Mouse (Mus musculus): ENCODE results near the gene Pdcd4. TPM values are rescaled to one million over a fixed set of nuclear protein-coding genes. Genes with fewer than 3 reads are reported as not detected.

Pdcd4 gene
- total RNA-seq, 2 experiments from 2014 or later, result 118 to 119 TPM

DNA sequence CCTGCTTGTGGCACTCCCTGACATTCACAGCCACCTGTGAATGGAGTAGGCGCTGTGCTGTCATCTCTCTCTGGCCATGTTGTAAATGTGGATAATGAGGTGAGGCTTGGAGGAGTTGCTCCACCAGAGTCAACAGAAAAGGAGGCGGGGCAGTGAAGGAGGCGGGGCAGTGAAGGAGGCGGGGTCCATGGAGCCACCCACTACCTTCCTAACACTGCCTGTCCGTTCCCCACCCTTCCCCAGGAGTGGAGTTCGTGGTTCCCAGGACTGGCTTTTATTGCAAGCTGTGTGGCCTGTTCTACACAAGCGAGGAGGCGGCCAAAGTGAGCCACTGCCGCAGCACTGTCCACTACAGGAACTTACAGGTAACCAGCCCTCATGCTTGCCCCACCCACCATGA, 32.9 kb upstream of the Pdcd4 start:
- Histone ChIP-seq H3K27ac (no peak overlapping the region), H3K4me3 (no peak overlapping the region)
- DNase-seq (ENCODE audit: low spot score in 2 of 2), result no peak
- no peak for TF ChIP-seq CTCF (conservative IDR thresholded peaks at IDR 0.05)

DNA sequence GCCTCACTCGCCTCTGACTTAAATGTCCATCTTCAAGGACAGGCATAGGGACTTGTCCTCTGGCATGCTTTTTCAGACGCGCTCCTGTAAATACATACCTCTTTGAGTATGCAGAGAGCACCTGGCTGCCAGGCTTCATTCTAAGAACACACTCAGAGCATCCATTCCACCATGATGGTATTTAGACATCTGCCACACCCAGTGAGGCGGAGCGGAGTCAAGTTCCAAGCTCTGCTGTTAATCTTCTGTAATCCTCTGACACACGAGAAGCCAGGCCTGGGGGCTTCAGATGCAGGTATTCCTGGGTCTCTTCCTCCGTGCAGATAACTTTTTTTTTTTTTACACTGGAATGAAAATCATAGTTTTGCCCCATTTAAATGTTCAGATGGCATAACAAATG, 32.4 kb upstream of the Pdcd4 start:
- Histone ChIP-seq H3K27ac (no peak overlapping the region), H3K4me3 (no peak overlapping the region)
- DNase-seq (ENCODE audit: low spot score in 2 of 2), result no peak
- TF ChIP-seq CTCF (conservative IDR thresholded peaks at IDR 0.05), result no peak

DNA sequence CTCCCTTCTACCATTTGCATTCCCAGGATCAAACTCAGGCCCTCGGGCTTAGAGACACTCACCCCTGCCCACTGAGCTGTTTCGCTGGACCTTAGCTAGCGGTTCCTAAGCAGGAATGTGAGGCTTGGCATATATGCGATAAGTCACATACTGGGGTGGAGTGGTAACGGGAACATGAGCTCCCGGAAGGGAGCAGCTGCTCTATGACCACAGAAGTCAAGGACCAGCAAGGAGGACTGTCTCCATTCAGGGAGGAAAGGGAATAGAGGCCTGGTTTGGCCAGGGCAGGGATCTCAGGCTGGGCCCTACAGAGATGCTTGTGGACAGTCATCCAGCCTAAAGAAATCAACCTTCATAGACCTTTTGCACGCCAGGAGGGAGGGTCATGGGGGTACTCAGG, 30.7 kb upstream of the Pdcd4 start:
- DNase-seq (ENCODE audit: low spot score in 2 of 2), result no peak
- TF ChIP-seq CTCF (conservative IDR thresholded peaks at IDR 0.05), result no peak
- H3K27ac ChIP-seq, result no peak overlapping the region
- H3K4me3 ChIP-seq, result no peak overlapping the region

DNA sequence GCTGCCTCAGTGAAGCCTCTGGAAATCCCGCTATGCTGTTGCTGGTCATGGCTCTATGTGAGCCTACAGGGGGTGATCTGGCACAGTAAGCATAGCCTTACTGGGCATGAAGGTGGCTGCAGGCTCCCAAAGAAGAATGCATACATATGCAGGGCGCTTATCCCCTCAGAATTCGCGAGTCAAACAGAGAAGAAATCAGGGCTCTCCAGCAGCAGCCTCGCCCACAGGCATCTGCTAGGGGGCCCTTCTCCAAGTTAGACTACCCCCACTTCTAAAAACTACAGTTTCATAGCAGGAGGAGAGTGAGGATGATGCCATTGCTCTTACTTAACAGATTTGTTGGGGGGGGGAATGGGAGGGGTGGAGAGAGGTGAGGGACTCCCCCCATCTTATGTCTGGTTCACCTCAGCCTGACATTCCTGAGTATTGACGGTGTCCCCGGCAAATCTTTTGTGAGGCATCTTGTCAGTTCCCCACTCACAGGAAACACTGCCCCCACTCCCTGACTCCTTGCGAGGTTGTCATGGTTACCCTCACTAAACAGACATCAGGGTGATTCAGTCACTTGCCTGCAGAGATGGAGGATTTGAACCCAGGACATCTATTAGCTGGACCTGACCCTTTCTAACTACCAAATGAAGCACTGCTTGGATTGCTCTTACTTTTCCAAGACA, 29.3 kb upstream of the Pdcd4 start:
- peak in 1 of 2 experiments; percentile 46 for DNase-seq (ENCODE audit: low spot score in 2 of 2)
- Histone ChIP-seq H3K27ac (peak overlapping the region; percentile 82), H3K4me3 (no peak overlapping the region)
- TF ChIP-seq CTCF (conservative IDR thresholded peaks at IDR 0.05), result no peak

DNA sequence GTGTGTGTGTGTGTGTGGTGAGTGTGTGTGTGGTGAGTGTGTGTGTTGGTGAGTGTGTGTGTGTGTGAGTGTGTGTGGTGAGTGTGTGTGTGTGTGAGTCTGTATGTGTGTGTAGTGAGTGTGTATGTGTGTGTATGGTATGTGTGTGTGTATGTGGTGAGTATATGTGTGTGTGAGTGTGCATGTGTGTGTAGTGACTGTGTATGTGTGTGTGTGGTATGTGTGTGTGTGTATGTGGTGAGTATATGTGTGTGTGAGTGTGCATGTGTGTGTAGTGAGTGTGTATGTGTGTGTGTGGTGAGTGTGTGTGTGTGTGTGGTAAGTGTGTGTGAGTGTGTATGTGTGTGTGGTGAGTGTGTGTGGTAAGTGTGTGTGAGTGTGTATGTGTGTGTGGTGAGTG, 24.8 kb upstream of the Pdcd4 start:
- Histone ChIP-seq H3K27ac (no peak overlapping the region), H3K4me3 (no peak overlapping the region)
- TF ChIP-seq CTCF (conservative IDR thresholded peaks at IDR 0.05), result no peak
- DNase-seq (ENCODE audit: low spot score in 2 of 2), result no peak

DNA sequence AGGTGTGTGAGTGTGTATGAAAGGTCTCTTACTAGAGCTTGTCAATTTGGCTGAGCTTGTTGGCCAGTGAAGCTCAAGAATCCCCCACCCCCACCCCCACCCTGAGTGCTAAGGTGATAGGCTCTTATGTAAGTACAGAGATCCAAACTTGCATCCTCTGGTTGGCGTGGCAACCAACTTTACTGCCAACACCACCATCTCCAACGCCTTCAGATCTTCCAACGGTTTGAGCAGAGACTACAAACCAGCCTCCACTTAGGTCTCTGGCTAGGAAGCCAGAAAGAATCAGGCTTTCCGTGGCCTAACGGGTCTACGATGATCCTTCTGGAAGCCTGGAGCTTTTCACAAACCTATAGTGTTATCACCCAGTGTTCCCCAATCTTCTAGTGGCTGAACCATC, 23.9 kb upstream of the Pdcd4 start:
- Histone ChIP-seq H3K4me3 (no peak overlapping the region), H3K27ac (peak overlapping the region; percentile 71)
- no peak for TF ChIP-seq CTCF (conservative IDR thresholded peaks at IDR 0.05)
- DNase-seq (ENCODE audit: low spot score in 2 of 2), result peak in 1 of 2 experiments; percentile 32

DNA sequence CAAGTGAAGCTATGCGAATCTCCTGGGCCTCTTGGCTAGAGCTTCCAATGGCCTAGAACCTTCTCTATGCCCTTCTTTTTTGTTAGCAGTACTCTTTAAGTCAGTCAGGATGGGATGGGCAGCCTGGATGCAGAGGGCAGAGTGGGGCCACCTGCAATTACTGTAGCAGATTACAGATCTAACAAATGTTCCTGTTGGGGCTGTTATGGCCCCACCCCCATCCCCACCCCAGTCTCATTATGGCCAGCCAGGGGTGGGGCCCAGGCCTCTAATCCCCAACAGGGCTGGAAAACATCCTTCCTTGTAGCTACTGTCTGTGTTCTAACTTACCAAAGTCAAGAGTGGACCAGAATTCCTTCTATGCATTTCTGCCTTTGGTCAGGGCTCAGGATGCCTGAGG, 23.2 kb upstream of the Pdcd4 start:
- H3K4me3 ChIP-seq, result no peak overlapping the region
- no peak for DNase-seq (ENCODE audit: low spot score in 2 of 2)
- TF ChIP-seq CTCF (conservative IDR thresholded peaks at IDR 0.05), result no peak
- H3K27ac ChIP-seq, result 0 out of 2 replicates have a peak overlapping the region, but pooled peaks have one; percentile 71

DNA sequence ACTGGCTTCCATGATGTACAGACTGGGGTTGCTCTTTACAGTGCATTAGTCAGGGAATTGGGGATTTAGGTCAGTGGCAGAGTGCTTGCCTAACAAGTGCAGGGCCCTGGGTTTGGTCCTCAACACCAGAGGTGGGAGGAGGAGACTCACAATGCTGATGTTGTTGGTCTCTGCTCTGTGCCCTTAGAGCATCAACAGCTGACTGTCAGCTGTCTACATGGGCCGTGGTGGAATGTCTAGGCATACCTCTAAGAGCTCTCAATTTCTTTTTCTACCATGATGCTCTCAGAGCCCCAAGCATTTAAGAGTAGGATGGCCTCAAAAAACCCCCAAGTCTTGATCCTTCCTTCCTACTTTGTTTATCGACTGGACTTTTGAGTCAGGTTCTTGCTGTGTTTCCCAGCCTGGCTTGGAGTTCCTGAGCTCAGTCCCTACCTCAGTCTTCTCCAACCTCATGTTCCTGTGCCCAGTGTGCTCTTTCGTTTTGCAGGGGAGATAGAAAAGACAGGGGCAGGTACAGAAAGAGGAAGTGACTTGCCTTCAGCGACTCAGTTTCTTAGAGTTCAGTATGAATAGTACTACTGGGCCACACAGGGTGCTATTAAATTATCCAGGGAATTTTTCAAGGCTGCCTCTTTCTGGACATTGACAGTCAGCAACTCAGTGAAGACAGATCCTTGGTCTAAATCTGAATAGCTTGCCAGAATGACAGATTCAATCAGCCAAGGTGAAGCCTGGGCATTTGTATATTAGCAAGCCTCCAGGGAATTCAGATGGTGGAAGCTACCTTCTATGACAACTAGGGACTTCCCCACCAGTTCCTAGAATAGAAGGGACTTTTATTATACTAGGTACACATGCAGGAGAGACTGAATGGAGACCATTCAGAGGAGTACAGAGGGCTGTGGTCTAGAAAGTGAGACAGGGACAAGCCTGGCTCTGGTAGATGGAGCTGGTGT, 22.3 kb upstream of the Pdcd4 start:
- no peak for TF ChIP-seq CTCF (conservative IDR thresholded peaks at IDR 0.05)

DNA sequence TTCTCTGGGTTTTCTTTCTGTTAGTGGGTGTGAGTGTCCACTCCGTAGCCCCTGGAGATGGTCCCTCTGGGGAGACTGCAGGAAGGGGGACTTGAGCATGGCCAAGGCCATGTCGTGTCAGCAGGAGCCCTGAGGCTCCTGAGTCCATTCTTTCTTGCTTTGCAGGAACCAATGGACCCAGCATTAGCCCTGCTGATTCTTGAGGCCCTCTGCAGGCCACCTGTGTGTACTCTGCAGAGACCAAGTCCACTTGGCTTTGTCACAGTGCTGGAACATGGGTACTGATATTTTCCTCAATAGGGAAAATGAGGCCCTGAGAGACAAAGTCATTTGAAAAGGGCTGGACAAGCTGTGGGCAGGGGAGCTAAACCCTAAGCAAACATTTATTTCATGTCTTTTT, 21.5 kb upstream of the Pdcd4 start:
- no peak for DNase-seq (ENCODE audit: low spot score in 2 of 2)
- TF ChIP-seq CTCF (conservative IDR thresholded peaks at IDR 0.05), result peak; percentile 45
- Histone ChIP-seq H3K4me3 (no peak overlapping the region), H3K27ac (no peak overlapping the region)

More for the DNA sequence above, 22.3 kb upstream of the Pdcd4 start:
- no peak for DNase-seq (ENCODE audit: low spot score in 2 of 2)
- no peak overlapping the region for H3K27ac ChIP-seq
- no peak overlapping the region for H3K4me3 ChIP-seq

DNA sequence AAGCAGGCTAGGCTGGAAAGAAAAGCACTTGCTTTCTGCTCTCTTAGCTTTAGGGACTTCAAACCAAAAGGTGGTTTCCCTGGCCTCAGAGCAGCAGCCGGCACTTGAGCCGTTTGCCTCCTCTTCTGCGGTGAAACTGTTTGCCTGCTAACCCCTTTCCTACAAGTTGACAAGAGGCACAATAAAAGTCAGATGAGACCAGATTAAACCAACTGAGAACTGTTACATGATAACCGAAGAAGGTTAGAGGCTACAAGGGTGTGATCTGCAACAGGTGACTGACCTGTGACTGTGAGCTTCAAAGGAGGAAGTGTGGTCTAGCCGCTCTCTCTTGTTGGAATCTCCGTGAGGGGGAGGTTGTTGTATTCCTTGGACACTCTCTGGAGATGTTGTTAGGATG, 20.5 kb upstream of the Pdcd4 start:
- no peak overlapping the region for H3K4me3 ChIP-seq
- no peak overlapping the region for H3K27ac ChIP-seq
- TF ChIP-seq CTCF (conservative IDR thresholded peaks at IDR 0.05), result no peak
- DNase-seq (ENCODE audit: low spot score in 2 of 2), result no peak

DNA sequence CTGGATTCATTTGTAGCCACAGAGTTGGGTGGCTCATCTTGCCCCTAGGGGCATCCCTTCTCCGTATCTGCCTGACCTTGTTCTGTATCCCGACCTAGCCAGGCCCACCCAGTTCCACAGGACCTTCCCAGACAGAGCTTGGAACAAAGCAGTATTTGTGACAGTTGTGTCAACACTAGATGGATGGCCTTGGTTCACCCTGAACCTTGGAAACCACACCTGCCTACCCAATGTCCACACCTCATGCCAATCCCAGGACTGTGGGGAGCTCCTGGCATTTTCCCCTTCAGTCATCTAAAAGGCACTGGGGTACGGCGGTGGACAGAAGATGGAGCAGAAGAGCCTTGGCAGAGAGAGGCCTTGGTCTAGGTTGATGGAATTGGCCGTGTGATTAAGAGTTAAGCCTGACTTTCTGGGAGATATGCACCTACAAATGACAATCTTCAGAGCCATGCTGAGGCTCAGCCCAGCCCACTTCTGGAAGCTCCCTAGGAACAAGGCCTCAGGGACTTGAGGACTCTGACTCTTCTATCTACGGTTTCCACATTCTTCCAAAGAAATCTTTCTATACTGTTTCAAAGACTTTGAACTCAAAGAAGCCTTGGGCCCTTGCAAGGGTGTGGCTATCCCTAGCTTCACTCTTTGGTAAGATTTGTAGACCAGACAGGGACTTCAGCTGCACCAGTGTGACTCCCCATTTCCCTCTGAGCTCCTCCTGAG, 18.9 kb upstream of the Pdcd4 start:
- no peak overlapping the region for H3K4me3 ChIP-seq
- no peak for DNase-seq (ENCODE audit: low spot score in 2 of 2)
- H3K27ac ChIP-seq, result no peak overlapping the region
- TF ChIP-seq CTCF (conservative IDR thresholded peaks at IDR 0.05), result no peak

DNA sequence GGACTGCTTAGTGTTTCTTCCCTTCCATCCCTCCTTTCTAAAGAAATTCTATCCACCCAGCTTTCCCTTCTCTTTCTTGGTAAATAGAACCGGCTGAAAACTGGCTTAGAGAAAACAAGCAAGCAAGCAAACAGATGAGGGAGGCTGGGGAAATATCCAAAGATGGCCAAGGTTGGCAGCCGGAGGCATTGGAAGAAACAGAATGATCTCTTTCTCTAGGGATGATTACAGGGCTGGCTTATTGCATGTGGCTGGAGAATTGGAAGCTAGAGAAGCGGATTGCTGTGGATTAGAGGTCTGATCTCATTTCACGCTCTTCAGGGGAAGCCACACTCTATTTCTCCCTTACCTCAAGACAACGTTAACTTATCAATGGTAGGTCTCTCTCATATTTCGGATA, 16.8 kb upstream of the Pdcd4 start:
- Histone ChIP-seq H3K27ac (peak overlapping the region; percentile 20; the same call in 1 of the 2 replicates), H3K4me3 (no peak overlapping the region)
- DNase-seq (ENCODE audit: low spot score in 2 of 2), result no peak
- no peak for TF ChIP-seq CTCF (conservative IDR thresholded peaks at IDR 0.05)

DNA sequence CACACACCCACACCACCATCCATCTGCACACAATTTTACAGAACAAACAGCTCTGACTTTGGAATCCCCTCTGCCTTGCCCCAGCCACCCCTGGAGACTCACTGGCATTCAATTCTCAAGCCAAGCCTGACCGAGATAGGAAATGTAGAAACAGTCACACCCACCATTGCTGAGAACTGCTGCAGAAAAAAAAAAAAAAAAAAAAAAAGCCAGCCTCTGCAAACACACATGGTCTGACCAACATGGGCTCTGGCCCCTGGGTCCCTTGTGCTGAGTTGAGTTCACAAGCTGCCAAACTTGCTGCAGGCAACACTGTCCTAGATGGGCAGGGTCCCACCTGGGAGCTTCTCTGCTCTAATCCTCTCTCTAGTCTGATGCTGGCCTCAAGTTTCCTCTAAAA, 14.3 kb upstream of the Pdcd4 start:
- no peak overlapping the region for H3K27ac ChIP-seq
- no peak for TF ChIP-seq CTCF (conservative IDR thresholded peaks at IDR 0.05)
- no peak overlapping the region for H3K4me3 ChIP-seq
- no peak for DNase-seq (ENCODE audit: low spot score in 2 of 2)
